Mouse (Mus musculus) hindbrain, embryonic 12.5 days (tissue): ENCODE measurements around the gene Stx3. TPM values are rescaled to one million over a fixed set of nuclear protein-coding genes. Genes with fewer than 3 reads are reported as not detected.

Experiments used
- ATAC-seq: fragments of 200-750 bp; cut with Nextera tagmentation; 2 replicates; pipeline ENCODE4 v1.8.0; 2017; ENCODE audit warnings: moderate TSS enrichment; ENCODE audit not compliant: low FRiP score
- H3K27ac ChIP-seq: fragments of 300-500 bp; sonication (generic); 2 replicates; pipeline ENCODE4 v1.5.1; 2016; ENCODE audit warnings: mild to moderate bottlenecking
- H3K27me3 ChIP-seq: fragments of 300-500 bp; sonication (generic); 2 replicates; pipeline ENCODE4 v1.6.1; 2016; ENCODE audit warnings: mild to moderate bottlenecking
- H3K36me3 ChIP-seq: fragments of 300-500 bp; sonication (generic); 2 replicates; pipeline ENCODE4 v1.6.1; 2016; ENCODE audit warnings: mild to moderate bottlenecking
- H3K4me1 ChIP-seq: fragments of 300-500 bp; sonication (generic); 2 replicates; pipeline ENCODE4 v1.6.1; 2016
- H3K4me2 ChIP-seq: fragments of 300-500 bp; sonication (generic); replicated peaks from 2 replicates; pipeline ENCODE4 v1.6.1; 2016; ENCODE audit warnings: mild to moderate bottlenecking
- H3K4me3 ChIP-seq: fragments of 300-500 bp; sonication (generic); 2 replicates; pipeline ENCODE4 v1.5.1; 2016; ENCODE audit warnings: mild to moderate bottlenecking
- H3K9ac ChIP-seq: fragments of 300-500 bp; sonication (generic); 2 replicates; pipeline ENCODE4 v1.6.1; 2016; ENCODE audit warnings: mild to moderate bottlenecking, moderate library complexity
- H3K9me3 ChIP-seq: fragments of 300-500 bp; sonication (generic); replicated peaks from 2 replicates; pipeline ENCODE4 v1.6.1; 2016; ENCODE audit warnings: mild to moderate bottlenecking
- WGBS: fragments of 180-500 bp; shearing (Covaris S2); methylation state at CpG from one replicate; pipeline ENCODE4 v1.1.7; 2016; 5-methylcytosine and 5-hydroxymethylcytosine counted together
- polyA plus RNA-seq: library from polyadenylated mRNA; unstranded; fragments of >200 nt; fragmentation: Nextera tagmentation; extraction: Ambion mirVana; gene quantifications from 2 replicates; pipeline ENCODE4 v1.2.1, GENCODE M21; 2016

Gene Stx3
- polyA plus RNA-seq, 1 experiment from 2014 or later = 8.6 TPM

- no peaks in the 10 kb centered on the region for H3K27me3 ChIP-seq
- H3K27ac ChIP-seq = no peak overlapping the region
- WGBS = 74% methylated on average over 4 of the region's 4 CpGs
- no peaks in the 10 kb centered on the region for H3K36me3 ChIP-seq
- H3K9me3 ChIP-seq = no peaks in the 10 kb centered on the region
- no peak overlapping the region for H3K4me2 ChIP-seq
- H3K4me1 ChIP-seq = peaks cover 7% of the 10 kb centered on the region
- no peak overlapping the region for H3K9ac ChIP-seq
- no peak overlapping the region for H3K4me3 ChIP-seq
- ATAC-seq = no peak
Observed at GRCm38 (mm10) chr19:11766413-11766812, 52.8 kb downstream of the Stx3 start.

- H3K9me3 ChIP-seq = no peaks in the 10 kb centered on the region
- no peak overlapping the region for H3K4me2 ChIP-seq
- ATAC-seq = no peak
- H3K4me1 ChIP-seq = no peaks in the 10 kb centered on the region
- no peaks in the 10 kb centered on the region for H3K36me3 ChIP-seq
- WGBS = 83% methylated on average over 3 of the region's 3 CpGs
- no peak overlapping the region for H3K9ac ChIP-seq
- H3K27me3 ChIP-seq = no peaks in the 10 kb centered on the region
- H3K4me3 ChIP-seq = no peak overlapping the region
- H3K27ac ChIP-seq = no peak overlapping the region
Observed at GRCm38 (mm10) chr19:11765059-11765458, 54.1 kb downstream of the Stx3 start.

DNA sequence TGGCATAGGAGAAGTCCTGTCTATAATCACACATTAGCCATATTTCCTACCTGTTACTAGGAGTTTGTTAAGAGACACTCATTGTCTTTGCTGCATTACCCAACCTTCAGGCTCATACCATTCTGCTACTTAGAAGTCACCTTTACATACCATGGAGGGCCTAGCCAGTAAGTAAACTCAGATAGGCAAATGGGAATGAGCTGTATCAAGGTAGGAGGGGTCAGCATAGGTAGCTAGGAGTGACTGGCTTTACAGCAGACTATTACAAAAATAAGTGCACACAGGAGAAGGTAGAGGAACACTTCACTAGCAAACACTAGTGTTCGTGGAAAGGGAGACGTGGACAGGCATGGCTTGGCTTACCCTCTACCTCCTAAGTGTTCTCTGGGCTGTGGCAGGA is 71.9 kb downstream of the Stx3 start, which contains the start of gene Gif:
Gene Gif (plus strand): TSS at position 257 of the 400 bp plus-strand sequence.
- H3K9me3 ChIP-seq = no peaks in the 10 kb centered on the region
- H3K36me3 ChIP-seq = no peaks in the 10 kb centered on the region
- H3K27me3 ChIP-seq = no peaks in the 10 kb centered on the region
- H3K9ac ChIP-seq = no peak within 1 kb of the TSS
- 82% methylated on average over 2 of the region's 2 CpGs for WGBS
- no peak for ATAC-seq
- H3K4me2 ChIP-seq = no peak within 1 kb of the TSS
- no peak within 1 kb of the TSS for H3K4me3 ChIP-seq
- no peak within 1 kb of the TSS for H3K27ac ChIP-seq
- no peaks in the 10 kb centered on the region for H3K4me1 ChIP-seq

DNA sequence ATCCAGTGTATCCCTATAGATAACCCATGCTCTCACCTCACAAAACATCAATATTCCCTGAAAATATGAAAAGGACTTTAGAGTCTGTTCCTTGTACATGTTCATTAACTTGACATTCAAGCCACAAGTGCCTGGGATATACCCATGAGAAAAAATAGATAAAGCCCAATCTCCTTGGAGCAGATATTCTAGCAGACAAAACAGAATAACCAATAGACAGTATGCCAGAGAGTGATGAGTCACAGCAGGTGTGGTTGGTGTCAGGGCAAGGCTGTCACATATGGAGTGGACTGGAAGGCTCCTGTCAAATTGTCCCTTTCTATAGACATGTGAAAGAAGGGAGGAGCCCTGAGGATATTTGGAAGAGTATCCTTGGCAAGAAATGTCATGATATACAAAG is 73.5 kb downstream of the Stx3 start:
- H3K4me1 ChIP-seq = no peaks in the 10 kb centered on the region
- H3K4me3 ChIP-seq = no peak overlapping the region
- no peaks in the 10 kb centered on the region for H3K27me3 ChIP-seq
- no peak overlapping the region for H3K4me2 ChIP-seq
- no peaks in the 10 kb centered on the region for H3K9me3 ChIP-seq
- no peak overlapping the region for H3K9ac ChIP-seq
- H3K27ac ChIP-seq = no peak overlapping the region
- ATAC-seq = no peak
- no peaks in the 10 kb centered on the region for H3K36me3 ChIP-seq

DNA sequence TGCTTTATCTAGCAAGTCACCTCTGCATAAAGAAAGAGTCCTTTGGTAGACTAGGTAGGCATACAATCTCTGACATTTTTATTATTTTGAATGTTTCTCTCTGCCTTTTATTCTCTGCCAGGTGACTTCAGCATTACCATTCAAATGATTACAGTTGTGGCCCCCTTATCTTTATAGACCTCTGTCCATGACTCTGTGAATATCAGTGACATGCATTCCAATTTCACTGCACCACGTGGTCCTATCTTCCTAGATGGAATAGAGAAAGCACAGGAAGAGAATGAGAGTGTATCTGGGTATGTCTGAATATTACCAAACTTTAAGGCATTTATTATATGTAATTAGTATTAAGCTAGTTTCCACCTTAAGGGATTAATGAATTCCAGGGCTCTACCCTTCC is 82.7 kb downstream of the Stx3 start:
- Histone ChIP-seq H3K4me3 (no peak overlapping the region), H3K27ac (no peak overlapping the region), H3K36me3 (no peaks in the 10 kb centered on the region), H3K9ac (no peak overlapping the region), H3K4me2 (no peak overlapping the region), H3K4me1 (no peaks in the 10 kb centered on the region), H3K27me3 (no peaks in the 10 kb centered on the region), H3K9me3 (no peaks in the 10 kb centered on the region)
- ATAC-seq = no peak
- 39% methylated on average over 1 of the region's 1 CpGs for WGBS

GRCm38 (mm10) chr19:11730278-11730677 is 88.9 kb downstream of the Stx3 start:
- no peak overlapping the region for H3K27ac ChIP-seq
- H3K4me3 ChIP-seq = no peak overlapping the region
- no peak overlapping the region for H3K4me2 ChIP-seq
- H3K4me1 ChIP-seq = no peaks in the 10 kb centered on the region
- H3K9ac ChIP-seq = no peak overlapping the region
- no peaks in the 10 kb centered on the region for H3K36me3 ChIP-seq
- 74% methylated on average over 1 of the region's 1 CpGs for WGBS
- H3K27me3 ChIP-seq = no peaks in the 10 kb centered on the region
- no peak for ATAC-seq
- H3K9me3 ChIP-seq = no peaks in the 10 kb centered on the region

DNA sequence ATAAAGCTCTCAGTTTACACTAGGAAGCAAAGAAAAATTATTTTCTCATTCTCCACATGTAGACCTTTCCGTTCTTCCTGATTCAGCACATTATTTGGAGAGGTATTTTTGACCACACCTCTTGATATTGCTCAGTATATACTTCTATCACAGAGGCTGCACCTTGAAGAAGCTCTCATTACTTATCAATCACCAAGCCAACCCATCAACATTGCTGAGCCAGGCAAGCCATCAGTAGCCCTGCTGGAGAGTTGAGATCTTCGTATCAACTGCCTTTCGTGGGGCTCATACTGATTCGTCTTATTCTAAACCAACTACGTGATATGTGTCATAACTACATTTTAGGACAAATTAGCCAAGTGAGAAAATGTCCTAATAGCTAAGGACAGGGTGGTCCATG is 91.9 kb downstream of the Stx3 start:
- no peaks in the 10 kb centered on the region for H3K36me3 ChIP-seq
- H3K4me1 ChIP-seq = no peaks in the 10 kb centered on the region
- ATAC-seq = no peak
- H3K27ac ChIP-seq = no peak overlapping the region
- no peaks in the 10 kb centered on the region for H3K9me3 ChIP-seq
- WGBS = 90% methylated on average over 5 of the region's 5 CpGs
- H3K4me3 ChIP-seq = no peak overlapping the region
- no peaks in the 10 kb centered on the region for H3K27me3 ChIP-seq
- H3K4me2 ChIP-seq = no peak overlapping the region
- no peak overlapping the region for H3K9ac ChIP-seq

- H3K27ac ChIP-seq = no peak overlapping the region
- ATAC-seq = no peak
- H3K4me3 ChIP-seq = no peak overlapping the region
- no peak overlapping the region for H3K9ac ChIP-seq
- H3K36me3 ChIP-seq = no peaks in the 10 kb centered on the region
- H3K4me2 ChIP-seq = no peak overlapping the region
- WGBS = 89% methylated on average over 2 of the region's 2 CpGs
- H3K9me3 ChIP-seq = no peaks in the 10 kb centered on the region
- no peaks in the 10 kb centered on the region for H3K4me1 ChIP-seq
- no peaks in the 10 kb centered on the region for H3K27me3 ChIP-seq
Observed at GRCm38 (mm10) chr19:11725915-11726314, 93.3 kb downstream of the Stx3 start.

Other genes starting within 250 kb of the Stx3 start
- 2.2 and 3.1 TPM in 2 replicates for gene Ms4a6d, start 214.6 kb downstream of the Stx3 start, polyA plus RNA-seq
- gene Ms4a2, start 195.7 kb downstream of the Stx3 start, polyA plus RNA-seq = not detected in 2 replicates
- gene Ms4a3, start 178.6 kb downstream of the Stx3 start, polyA plus RNA-seq = 0.25 TPM in 1 of 2 replicates, not detected in the other
- not detected in 2 replicates for gene Oosp2, start 158.8 kb downstream of the Stx3 start, polyA plus RNA-seq
- gene Oosp1, start 128.3 kb downstream of the Stx3 start, polyA plus RNA-seq = not detected in 2 replicates
- not detected in 2 replicates for gene Oosp3, start 122.3 kb downstream of the Stx3 start, polyA plus RNA-seq
- not detected in 2 replicates for gene Gif, start 71.8 kb downstream of the Stx3 start, polyA plus RNA-seq
- 41.7 and 43.5 TPM in 2 replicates for gene Mrpl16, start 49.0 kb downstream of the Stx3 start, polyA plus RNA-seq
- not detected in 2 replicates for gene Olfr1417, start 19.8 kb upstream of the Stx3 start, polyA plus RNA-seq
- gene Olfr1418, start 41.7 kb upstream of the Stx3 start, polyA plus RNA-seq = not detected in 2 replicates
- 0.20 TPM in 1 of 2 replicates, not detected in the other for gene Olfr1419, start 55.7 kb upstream of the Stx3 start, polyA plus RNA-seq
- 0.09 TPM in 1 of 2 replicates, not detected in the other for gene Olfr1420, start 67.2 kb upstream of the Stx3 start, polyA plus RNA-seq
- 23.9 and 24.0 TPM in 2 replicates for gene Patl1, start 93.0 kb upstream of the Stx3 start, polyA plus RNA-seq
- 5.4 and 5.5 TPM in 2 replicates for gene Osbp, start 146.5 kb upstream of the Stx3 start, polyA plus RNA-seq
- gene Olfr1423, start 221.9 kb upstream of the Stx3 start, polyA plus RNA-seq = 0.04 TPM in 1 of 2 replicates, not detected in the other
- not detected in 2 replicates for gene Olfr1424, start 243.3 kb upstream of the Stx3 start, polyA plus RNA-seq